Mouse (Mus musculus) gastrocnemius, postnatal 25 days (tissue): Measurements from ENCODE around the gene Rrp12. TPM values are rescaled to one million over a fixed set of nuclear protein-coding genes. Genes with fewer than 3 reads are reported as not detected.

ENCODE experiments used
- DNase-seq: peaks from one replicate; pipeline ENCODE4 v3.0.0; 2022
- total RNA-seq, 2 experiments: library from RNA; stranded (reverse); gene quantifications; 1 replicate in 1 of 2; 2 replicates in 1 of 2; pipeline ENCODE4 v1.2.3; 2021

Rrp12 gene
- total RNA-seq, 2 experiments from 2014 or later = 31.0 to 37.5 TPM

DNA sequence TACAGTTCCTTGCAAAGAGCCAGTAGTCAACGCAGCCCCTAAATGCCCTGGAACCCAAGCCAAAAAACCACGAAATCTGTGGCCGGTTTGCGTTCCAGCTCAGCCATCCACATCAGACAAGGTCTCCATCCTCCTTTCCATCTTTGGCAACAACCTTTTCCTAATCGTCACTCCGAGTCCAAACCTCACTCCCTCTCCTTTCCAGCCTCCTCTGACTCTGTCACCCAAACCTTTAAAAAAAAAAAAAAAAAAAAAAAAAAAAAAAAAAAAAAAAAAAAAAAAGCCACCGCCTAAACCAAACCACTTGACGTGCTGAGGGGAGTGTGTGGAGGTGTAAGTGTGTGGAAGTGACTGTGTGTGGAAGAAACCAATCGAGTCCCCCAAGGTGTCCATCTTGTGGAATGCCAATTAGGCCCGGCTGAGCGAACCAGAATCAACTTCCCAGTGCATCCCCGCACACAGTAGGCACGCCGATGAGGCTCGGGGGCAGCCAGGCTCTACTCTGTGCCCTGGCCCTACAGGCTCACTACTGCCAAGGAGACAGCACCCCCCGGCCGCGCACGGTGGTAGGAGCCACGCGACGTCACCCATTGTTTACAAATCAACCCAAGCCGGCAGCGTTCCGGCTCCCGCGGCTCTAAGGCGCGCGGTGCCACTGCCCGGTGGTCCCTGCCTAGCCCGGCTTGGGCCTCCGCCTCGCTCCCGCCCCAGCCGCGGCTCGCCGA, 66.4 kb downstream of the Rrp12 start, which contains the start of gene Frat1:
Gene Frat1, plus strand, starts transcription at position 590 of the 725 bp plus-strand sequence.
- peak; percentile 84 for DNase-seq

GRCm38 (mm10) chr19:41828941-41829340, 67.0 kb downstream of the Rrp12 start:
- DNase-seq = no peak

DNA sequence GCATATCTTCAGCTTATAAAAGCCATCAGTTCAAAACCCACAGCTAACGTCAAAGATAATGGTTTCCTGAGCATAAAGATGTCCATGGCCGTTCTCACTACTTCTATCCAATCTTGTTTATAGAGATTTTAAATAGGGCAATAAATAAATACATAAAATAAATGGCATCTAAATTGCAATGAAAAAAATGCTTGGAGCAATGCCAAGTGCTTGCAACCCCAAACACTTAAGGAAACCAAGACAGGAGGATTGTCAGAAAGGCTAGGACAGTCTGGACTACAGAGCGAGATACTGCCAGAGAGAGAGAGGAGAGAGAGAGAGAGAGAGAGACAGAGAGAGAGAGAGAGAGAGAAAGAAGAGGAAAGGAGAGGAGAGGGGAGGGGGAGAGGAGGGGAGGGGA, 69.4 kb downstream of the Rrp12 start:
- no peak for DNase-seq

DNA sequence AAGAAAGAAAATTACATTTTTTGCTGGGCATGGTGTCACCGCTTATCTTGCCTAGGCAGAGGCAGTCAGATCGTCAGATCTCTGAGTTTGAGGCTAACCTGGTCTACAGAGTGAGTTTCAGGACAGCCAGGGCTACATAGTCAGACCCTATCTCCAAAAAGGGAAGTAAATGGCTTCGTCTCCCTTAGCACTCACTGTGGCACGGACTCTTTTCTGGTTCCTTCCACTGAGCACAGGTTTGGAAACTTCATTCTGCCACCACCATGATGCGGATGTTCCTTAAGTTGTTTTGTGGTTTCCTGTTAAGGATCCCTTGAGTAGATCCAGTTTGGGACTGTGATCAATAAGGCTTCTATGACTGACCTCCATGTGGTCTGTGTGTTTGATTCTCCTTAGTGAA, 71.0 kb downstream of the Rrp12 start:
- no peak for DNase-seq

DNA sequence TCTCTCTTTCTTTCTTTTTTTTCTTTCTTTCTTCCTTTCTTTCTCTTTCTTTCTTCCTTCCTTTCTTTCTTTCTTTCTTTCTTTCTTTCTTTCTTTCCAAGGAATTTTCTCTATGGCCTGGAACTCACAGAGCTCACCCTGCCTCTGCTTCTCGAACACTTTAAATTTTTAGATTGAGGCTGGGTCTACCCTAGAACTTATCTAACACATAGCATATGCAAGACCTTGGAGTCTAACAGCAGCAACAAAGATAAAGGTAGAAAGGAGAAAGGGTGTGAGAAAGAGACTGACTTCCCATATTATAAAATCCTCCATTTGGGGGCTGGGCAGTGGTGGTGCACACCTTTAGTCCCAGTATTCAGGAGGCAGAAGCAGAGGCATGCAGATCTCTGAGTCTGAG, 73.4 kb downstream of the Rrp12 start:
- DNase-seq = no peak

GRCm38 (mm10) chr19:41821436-41821835, 74.5 kb downstream of the Rrp12 start:
- no peak for DNase-seq

DNA sequence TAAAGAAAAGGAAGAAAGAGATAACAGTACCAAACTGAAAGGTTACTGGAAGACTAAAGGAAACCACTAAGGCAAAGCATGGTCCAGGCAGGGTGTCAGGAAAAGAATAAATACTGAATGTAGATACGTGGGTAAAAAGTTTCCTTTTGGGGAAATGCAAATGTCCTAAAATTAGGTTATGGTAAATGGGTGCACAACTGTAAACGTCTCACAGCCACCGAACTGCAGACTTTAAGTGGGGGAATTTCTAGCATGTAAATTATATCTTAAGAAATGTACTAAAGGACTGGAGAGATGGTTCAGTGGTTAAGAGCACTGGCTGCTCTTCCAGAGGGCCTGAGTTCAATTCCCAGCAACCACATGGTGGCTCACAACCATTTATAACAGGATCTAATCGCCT, 77.2 kb downstream of the Rrp12 start:
- DNase-seq = no peak

DNA sequence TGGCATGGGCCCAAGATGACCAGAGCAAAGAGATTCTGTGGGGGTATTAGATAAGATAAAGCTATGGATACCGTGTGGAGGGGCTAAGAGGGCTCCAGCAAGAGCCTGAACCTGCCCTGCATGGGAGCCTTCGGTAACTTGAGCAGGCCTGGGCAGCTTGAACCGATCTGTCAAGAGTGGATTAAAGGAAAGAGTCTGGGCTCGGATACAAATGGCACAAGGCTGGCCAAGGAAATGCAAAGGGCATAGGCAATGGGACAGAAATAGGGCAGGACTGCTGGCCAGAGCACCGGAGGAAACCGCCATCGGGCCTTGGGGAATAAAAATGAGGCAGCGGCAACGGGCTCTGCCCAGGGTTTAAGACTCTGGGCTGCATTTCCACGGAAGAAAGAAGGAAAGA, 78.6 kb downstream of the Rrp12 start:
- DNase-seq = peak; percentile 74

DNA sequence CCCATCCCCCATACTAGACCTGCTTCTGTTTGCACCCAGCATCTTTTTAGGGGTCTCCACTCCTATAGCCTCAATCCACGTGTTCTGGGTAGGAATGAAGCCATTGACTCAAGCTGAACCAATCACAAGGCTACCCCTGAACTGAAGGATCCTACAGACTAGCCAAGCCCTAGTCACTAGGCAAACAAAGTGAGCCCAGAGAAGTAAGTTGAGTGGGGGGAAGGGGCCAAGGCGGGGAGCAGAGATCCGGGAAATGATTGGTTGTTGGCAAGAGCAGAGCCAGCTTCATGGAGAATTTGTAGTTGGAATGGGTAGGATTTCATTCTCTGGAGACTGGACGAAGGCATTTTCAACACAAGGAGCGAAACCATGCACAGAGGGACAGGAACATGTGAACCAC, 79.1 kb downstream of the Rrp12 start:
- DNase-seq = peak; percentile 15

GRCm38 (mm10) chr19:41816410-41816809, 79.6 kb downstream of the Rrp12 start:
- DNase-seq = no peak

GRCm38 (mm10) chr19:41813374-41813773, 82.6 kb downstream of the Rrp12 start:
- DNase-seq = no peak

Other genes with a start within 250 kb of the Rrp12 start
- under 1 TPM; 0.59 to 0.79 TPM for gene Slit1, start 152.5 kb downstream of the Rrp12 start, total RNA-seq
- 1 to 10 TPM; 6.1 to 8.1 TPM for gene Arhgap19, start 94.1 kb downstream of the Rrp12 start, total RNA-seq
- gene Frat1, start 66.2 kb downstream of the Rrp12 start, total RNA-seq = 1 to 10 TPM; 5.9 to 7.3 TPM
- 10 to 100 TPM; 19.7 to 22.4 TPM for gene Frat2, start 48.0 kb downstream of the Rrp12 start, total RNA-seq
- 10 to 100 TPM; 22.7 to 23.3 TPM for gene Pgam1, start 15.8 kb upstream of the Rrp12 start, total RNA-seq
- 10 to 100 TPM; 11.4 to 16.4 TPM for gene Exosc1, start 37.2 kb upstream of the Rrp12 start, total RNA-seq
- gene Zdhhc16, start 37.3 kb upstream of the Rrp12 start, total RNA-seq = 10 to 100 TPM; 19.2 to 20.5 TPM
- 1 to 10 TPM; 7.7 to 8.7 TPM for gene Mms19, start 85.0 kb upstream of the Rrp12 start, total RNA-seq
- gene Ubtd1, start 85.6 kb upstream of the Rrp12 start, total RNA-seq = 10 to 100 TPM; 15.4 to 19.8 TPM
- 1,000 to 10,000 TPM in 1 of 2 experiments, 100 to 1,000 TPM in 1; 167 to 1,046 TPM for gene Ankrd2, start 139.8 kb upstream of the Rrp12 start, total RNA-seq
- 1 to 10 TPM; 2.1 to 2.3 TPM for gene Hoga1, start 149.4 kb upstream of the Rrp12 start, total RNA-seq
- under 1 TPM; 0.20 to 0.32 TPM for gene 4933411K16Rik, start 156.1 kb upstream of the Rrp12 start, total RNA-seq
- gene Morn4, start 190.2 kb upstream of the Rrp12 start, total RNA-seq = 1 to 10 TPM; 1.2 to 1.8 TPM
- 10 to 100 TPM; 10.4 to 12.2 TPM for gene Pi4k2a, start 194.3 kb upstream of the Rrp12 start, total RNA-seq
- 1 to 10 TPM; 8.4 to 9.3 TPM for gene Avpi1, start 232.9 kb upstream of the Rrp12 start, total RNA-seq